Mouse (Mus musculus) liver, postnatal 0 days (tissue): ENCODE measurements around the gene Narf.

Source experiments
- CTCF ChIP-seq: sonication (generic); IDR thresholded peaks from 2 replicates; pipeline ENCODE4 v1.5.1; 2016; ENCODE audit warnings: antibody characterized with exemption, low read depth
- EP300 ChIP-seq: IDR thresholded peaks from 2 replicates; pipeline ENCODE4 v1.6.1; 2016; ENCODE audit warnings: antibody characterized with exemption, low read depth, mild to moderate bottlenecking

DNA sequence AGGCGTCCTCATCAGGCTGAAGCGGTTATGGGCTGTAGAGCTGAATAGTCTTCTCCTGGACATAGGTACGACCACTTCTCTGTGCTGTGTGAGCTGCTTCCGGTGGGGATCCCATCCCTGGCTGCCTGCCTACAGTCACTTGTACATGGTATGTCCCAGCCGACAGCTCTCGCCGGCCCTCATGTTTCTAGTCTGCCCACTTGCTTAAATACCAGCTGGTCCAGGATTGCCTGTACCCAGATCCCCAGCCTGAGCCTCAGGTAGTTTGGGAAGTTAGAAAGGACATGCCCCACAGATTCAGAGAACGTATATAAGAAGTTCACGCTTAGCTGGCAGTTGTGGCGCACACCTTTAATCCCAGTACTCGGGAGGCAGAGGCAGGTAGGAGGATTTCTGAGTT is 17.3 kb upstream of the Narf start:
- no peak for TF ChIP-seq CTCF
- TF ChIP-seq EP300: no peak
